Mouse (Mus musculus) ES-Bruce4 (cell line): ENCODE results near the gene Ehf.

Source experiments
- EP300 ChIP-seq: IDR thresholded peaks from 2 replicates; pipeline ENCODE4 v1.6.1; 2011; ENCODE audit warnings: low read depth, low read length; ENCODE audit not compliant: insufficient read depth
- POLR2A ChIP-seq: IDR thresholded peaks from one replicate; pipeline ENCODE4 v1.8.1; 2011; ENCODE audit warnings: low read length; ENCODE audit not compliant: insufficient read depth

DNA sequence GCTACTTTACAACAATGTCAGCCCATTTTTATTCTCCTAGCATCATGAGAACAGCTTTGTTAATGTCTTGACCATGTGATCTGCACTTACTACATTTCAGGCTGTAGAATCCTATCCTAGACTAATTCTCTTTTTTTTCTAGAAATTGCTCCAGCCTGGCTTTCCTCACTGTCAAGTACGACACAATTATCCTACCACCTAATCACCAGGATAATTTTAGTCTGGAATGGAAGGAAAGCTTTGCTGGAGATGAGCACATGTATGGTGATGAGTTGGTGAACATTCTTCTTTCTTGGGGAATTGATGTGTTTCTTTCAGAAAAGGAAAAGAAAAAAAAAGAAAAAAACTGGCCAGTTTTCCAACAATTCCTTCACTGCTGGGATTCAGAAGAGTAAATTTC, 28.8 kb downstream of the Ehf start:
- TF ChIP-seq POLR2A (no peak), EP300 (no peak)
